Mouse (Mus musculus) forebrain, embryonic 12.5 days (tissue): ENCODE measurements around the gene Bsn. TPM values are rescaled to one million over a fixed set of nuclear protein-coding genes. Genes with fewer than 3 reads are reported as not detected.

Source experiments
- ATAC-seq: fragments of 200-750 bp; cut with Nextera tagmentation; 2 replicates; pipeline ENCODE4 v1.8.0; 2017; ENCODE audit warnings: moderate TSS enrichment; ENCODE audit not compliant: low FRiP score
- H3K27ac ChIP-seq: fragments of 300-500 bp; sonication (generic); 2 replicates; pipeline ENCODE4 v1.5.1; 2016; ENCODE audit warnings: mild to moderate bottlenecking
- H3K27me3 ChIP-seq: fragments of 300-500 bp; sonication (generic); 2 replicates; pipeline ENCODE4 v1.6.1; 2016; ENCODE audit warnings: mild to moderate bottlenecking
- H3K36me3 ChIP-seq: fragments of 300-500 bp; sonication (generic); replicated peaks from 2 replicates; pipeline ENCODE4 v1.6.1; 2016; ENCODE audit warnings: mild to moderate bottlenecking
- H3K4me1 ChIP-seq: fragments of 300-500 bp; sonication (generic); 2 replicates; pipeline ENCODE4 v1.6.1; 2016
- H3K4me2 ChIP-seq: fragments of 300-500 bp; sonication (generic); 2 replicates; pipeline ENCODE4 v1.6.1; 2016; ENCODE audit warnings: mild to moderate bottlenecking, moderate library complexity
- H3K4me3 ChIP-seq: fragments of 300-500 bp; sonication (generic); replicated peaks from 2 replicates; pipeline ENCODE4 v1.5.1; 2016; ENCODE audit warnings: mild to moderate bottlenecking
- H3K9ac ChIP-seq: fragments of 300-500 bp; sonication (generic); 2 replicates; pipeline ENCODE4 v1.6.1; 2016; ENCODE audit warnings: mild to moderate bottlenecking
- H3K9me3 ChIP-seq: fragments of 300-500 bp; sonication (generic); 2 replicates; pipeline ENCODE4 v1.6.1; 2016
- WGBS: fragments of 180-500 bp; shearing (Covaris S2); methylation state at CpG from one replicate; pipeline ENCODE4 v1.1.7; 2016; 5-methylcytosine and 5-hydroxymethylcytosine counted together
- polyA plus RNA-seq: library from polyadenylated mRNA; unstranded; fragments of >200 nt; fragmentation: Nextera tagmentation; extraction: Ambion mirVana; gene quantifications from 2 replicates; pipeline ENCODE4 v1.2.1, GENCODE M21; 2016

The Bsn gene
- polyA plus RNA-seq, 1 experiment from 2014 or later: 3.6 TPM

DNA sequence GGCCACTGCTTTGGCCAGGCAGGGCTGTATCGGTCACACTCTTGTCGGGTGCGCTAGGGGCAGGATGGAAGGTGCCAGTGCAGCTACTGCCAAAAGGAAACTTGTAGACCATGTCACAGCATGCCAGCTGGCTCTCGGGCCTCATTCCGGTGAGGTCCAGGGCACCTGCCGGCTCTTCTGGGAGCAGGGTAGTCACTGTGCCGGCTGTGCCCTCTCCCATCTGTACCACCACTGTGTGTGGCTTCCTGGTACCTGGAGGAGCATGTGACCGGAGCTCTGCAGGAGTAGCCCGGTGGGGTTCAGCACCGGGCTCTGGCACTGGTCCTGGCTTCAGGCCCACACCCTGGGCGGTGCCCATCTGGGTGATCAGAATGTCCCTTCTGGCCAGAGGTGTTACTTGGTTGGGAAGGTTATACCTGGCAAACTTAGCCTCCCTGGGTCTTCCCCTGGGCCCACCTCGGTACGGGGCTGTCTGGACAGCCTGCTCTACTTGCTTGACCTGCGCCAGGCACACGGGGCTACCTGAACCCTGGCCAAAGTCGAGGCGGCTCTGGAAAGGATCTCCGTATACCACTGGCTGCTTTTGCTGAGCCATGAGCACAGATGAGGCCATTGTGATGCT lies 77.4 kb downstream of the Bsn start:
- peaks cover 10% of the 10 kb centered on the region for H3K4me1 ChIP-seq
- H3K4me3 ChIP-seq: no peak overlapping the region
- no peak overlapping the region for H3K4me2 ChIP-seq
- 93% methylated on average over 18 of the region's 18 CpGs for WGBS
- no peak for ATAC-seq
- H3K27ac ChIP-seq: no peak overlapping the region
- peaks cover 23% of the 10 kb centered on the region; the same call in 1 of the 2 replicates for H3K27me3 ChIP-seq
- no peak overlapping the region for H3K9ac ChIP-seq
- no peaks in the 10 kb centered on the region for H3K9me3 ChIP-seq
- H3K36me3 ChIP-seq: peaks cover 47% of the 10 kb centered on the region

DNA sequence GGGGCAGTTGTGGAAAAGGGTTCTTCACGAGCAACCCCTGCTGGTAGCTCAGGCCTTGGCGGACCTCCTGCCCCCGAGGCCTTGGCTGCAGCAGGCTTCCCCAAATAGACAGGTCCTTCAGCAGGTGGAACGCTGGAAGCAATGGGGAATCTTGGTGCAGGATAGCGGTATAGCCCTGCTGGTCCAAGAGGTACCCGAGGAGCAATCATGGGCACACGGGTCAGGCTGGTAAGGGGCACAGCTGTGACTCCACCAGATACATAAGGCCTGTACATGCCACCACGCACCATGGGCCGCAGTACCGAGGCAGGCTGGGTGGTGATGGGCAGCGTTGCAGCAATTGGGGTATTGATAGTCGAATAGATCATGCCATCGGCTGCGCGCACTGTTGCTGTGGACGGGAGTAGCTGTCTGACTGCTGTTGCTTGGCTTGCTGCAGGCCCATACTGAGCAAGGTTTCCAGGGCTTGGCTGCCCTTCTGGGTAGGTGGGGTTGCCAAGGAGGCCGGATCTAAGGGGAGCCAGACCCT lies 78.5 kb downstream of the Bsn start:
- H3K27me3 ChIP-seq: peaks cover 23% of the 10 kb centered on the region; the same call in 1 of the 2 replicates
- peaks cover 54% of the 10 kb centered on the region for H3K36me3 ChIP-seq
- 76% methylated on average over 17 of the region's 17 CpGs for WGBS
- H3K4me2 ChIP-seq: peak overlapping the region; percentile 38
- H3K27ac ChIP-seq: peak overlapping the region; percentile 68
- peaks cover 10% of the 10 kb centered on the region for H3K4me1 ChIP-seq
- H3K9me3 ChIP-seq: no peaks in the 10 kb centered on the region
- H3K4me3 ChIP-seq: peak overlapping the region; percentile 3; the same call in 1 of the 2 replicates
- ATAC-seq: no peak
- H3K9ac ChIP-seq: peak overlapping the region; percentile 42; the same call in 1 of the 2 replicates

DNA sequence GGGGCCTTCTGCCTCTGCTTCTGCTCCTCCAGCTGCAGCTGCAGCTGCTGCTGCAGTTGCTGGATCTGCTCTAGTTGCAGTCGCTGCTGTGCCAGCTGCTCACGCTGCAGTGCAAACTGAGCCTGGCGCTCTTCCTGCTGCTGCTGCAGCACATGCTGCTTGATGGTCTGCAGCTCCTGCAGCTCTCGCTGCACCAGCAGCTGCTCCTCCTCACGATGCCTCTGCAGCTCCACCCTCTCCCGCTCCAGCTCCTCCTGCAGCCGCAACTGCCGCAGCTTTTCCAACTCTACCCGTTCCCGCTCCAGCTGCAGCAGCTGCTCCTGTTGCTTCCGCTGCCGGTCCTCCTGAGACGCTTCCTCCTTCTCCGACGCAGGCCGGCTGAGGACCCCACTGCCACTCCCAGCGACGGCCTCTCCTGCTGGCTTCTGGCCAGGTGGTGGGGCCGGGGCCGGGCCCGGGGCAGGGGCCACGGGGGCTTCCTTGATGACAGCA lies 79.0 kb downstream of the Bsn start:
- H3K4me3 ChIP-seq: peak overlapping the region; percentile 3
- peak overlapping the region; percentile 68 for H3K27ac ChIP-seq
- ATAC-seq: no peak
- peaks cover 23% of the 10 kb centered on the region; the same call in 1 of the 2 replicates for H3K27me3 ChIP-seq
- 19% methylated on average over 22 of the region's 22 CpGs for WGBS
- H3K36me3 ChIP-seq: peaks cover 53% of the 10 kb centered on the region
- peak overlapping the region; percentile 38 for H3K4me2 ChIP-seq
- peaks cover 10% of the 10 kb centered on the region for H3K4me1 ChIP-seq
- peak overlapping the region; percentile 42 for H3K9ac ChIP-seq
- no peaks in the 10 kb centered on the region for H3K9me3 ChIP-seq

DNA sequence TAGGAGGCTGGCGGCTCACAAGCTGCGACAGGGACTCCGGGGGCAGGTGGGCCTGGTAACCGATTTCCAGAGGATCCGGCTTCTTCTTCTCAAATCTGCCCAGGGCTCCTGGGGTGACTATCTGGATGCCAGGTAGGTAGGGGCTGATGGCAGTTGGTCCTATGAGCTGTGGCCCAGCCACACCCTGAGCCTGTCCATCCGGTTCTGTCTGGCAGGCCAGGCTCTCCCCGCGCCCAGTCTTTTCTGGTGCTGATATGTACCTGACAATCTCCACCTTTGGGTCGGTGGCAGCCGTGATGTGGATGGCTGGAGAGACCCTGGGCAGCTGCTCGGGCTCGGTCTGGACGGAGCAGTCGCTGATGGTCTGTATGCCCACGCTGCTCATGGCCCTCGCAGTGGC lies 80.0 kb downstream of the Bsn start:
- 89% methylated on average over 16 of the region's 16 CpGs for WGBS
- no peak for ATAC-seq
- no peak overlapping the region for H3K4me3 ChIP-seq
- peaks cover 17% of the 10 kb centered on the region for H3K4me1 ChIP-seq
- H3K9me3 ChIP-seq: no peaks in the 10 kb centered on the region
- peaks cover 47% of the 10 kb centered on the region for H3K36me3 ChIP-seq
- H3K27ac ChIP-seq: no peak overlapping the region
- no peak overlapping the region for H3K9ac ChIP-seq
- peaks cover 23% of the 10 kb centered on the region; the same call in 1 of the 2 replicates for H3K27me3 ChIP-seq
- H3K4me2 ChIP-seq: no peak overlapping the region

DNA sequence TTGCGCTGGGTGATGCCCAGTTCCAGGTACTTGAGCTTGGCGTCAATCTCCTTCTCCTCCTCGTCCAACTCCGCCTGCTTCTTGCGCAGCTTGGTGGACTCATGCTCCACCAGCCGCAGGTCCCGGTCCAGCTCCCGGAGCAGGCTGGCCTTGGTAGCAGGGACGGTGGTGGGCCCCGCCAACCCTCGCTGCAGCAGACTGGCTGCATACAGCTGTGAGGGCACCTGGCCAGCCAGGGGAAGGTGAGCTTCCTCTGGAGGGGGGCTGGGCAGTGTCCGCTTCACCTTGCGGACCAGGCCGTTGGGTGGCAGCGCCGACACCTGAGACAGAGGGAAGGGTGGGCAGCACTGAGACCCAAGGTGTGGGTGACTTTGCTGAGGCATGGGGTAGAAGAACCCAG lies 82.3 kb downstream of the Bsn start:
- H3K36me3 ChIP-seq: peaks cover 26% of the 10 kb centered on the region; the same call in 1 of the 2 replicates
- no peak for ATAC-seq
- no peaks in the 10 kb centered on the region for H3K9me3 ChIP-seq
- no peak overlapping the region for H3K4me3 ChIP-seq
- WGBS: 95% methylated on average over 16 of the region's 16 CpGs
- H3K4me1 ChIP-seq: peaks cover 24% of the 10 kb centered on the region
- H3K9ac ChIP-seq: no peak overlapping the region
- no peak overlapping the region for H3K4me2 ChIP-seq
- no peak overlapping the region for H3K27ac ChIP-seq
- peaks cover 23% of the 10 kb centered on the region; the same call in 1 of the 2 replicates for H3K27me3 ChIP-seq

DNA sequence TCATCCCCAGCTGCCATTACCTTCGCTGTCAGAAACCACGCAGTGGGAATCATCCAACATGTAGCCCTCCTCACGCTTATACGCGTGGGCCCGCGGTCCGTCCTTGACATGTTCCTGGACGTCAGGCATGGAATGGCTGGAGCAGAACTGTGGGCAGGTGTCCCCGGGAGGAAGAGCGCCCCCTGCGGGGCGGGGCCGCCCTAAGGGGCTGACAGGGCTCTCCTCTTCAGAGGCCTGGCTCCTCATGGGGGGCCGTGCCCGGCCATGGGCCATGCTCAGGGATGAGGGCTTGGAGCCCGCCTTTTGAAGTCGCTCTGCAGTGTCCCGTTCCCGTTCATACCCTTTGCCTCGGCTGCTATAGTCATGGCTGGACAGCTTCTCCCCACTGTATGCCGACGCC lies 84.1 kb downstream of the Bsn start:
- no peak for ATAC-seq
- peaks cover 34% of the 10 kb centered on the region; the same call in 1 of the 2 replicates for H3K36me3 ChIP-seq

DNA sequence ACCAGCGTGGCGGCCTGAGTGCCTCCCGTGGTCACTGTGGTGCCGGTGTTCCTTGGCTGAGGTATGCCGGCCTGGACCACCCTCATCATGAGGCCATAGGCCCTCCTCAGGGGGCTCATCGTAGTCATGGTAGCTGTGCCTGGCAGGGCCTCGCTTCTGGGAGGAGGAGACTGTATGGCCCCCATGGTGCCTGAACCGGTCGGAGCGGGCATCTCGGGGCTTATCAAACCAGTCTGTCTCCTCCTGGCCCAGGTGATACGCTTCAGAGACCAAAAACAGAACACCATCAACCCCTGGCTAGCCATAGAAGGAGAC lies 84.7 kb downstream of the Bsn start:
- Histone ChIP-seq H3K9me3 (no peaks in the 10 kb centered on the region), H3K9ac (peak overlapping the region; percentile 26; the same call in 1 of the 2 replicates), H3K27ac (no peak overlapping the region), H3K27me3 (peaks cover 10% of the 10 kb centered on the region; the same call in 1 of the 2 replicates), H3K4me3 (no peak overlapping the region), H3K4me2 (no peak overlapping the region), H3K4me1 (peaks cover 13% of the 10 kb centered on the region), H3K36me3 (peaks cover 33% of the 10 kb centered on the region; the same call in 1 of the 2 replicates)
- WGBS: 82% methylated on average over 12 of the region's 12 CpGs
- no peak for ATAC-seq

More for the DNA sequence above, 84.1 kb downstream of the Bsn start:
- H3K4me1 ChIP-seq: peaks cover 19% of the 10 kb centered on the region
- no peak overlapping the region for H3K4me2 ChIP-seq
- H3K9me3 ChIP-seq: no peaks in the 10 kb centered on the region
- 93% methylated on average over 23 of the region's 23 CpGs for WGBS
- peaks cover 14% of the 10 kb centered on the region; the same call in 1 of the 2 replicates for H3K27me3 ChIP-seq
- no peak overlapping the region for H3K9ac ChIP-seq
- no peak overlapping the region for H3K27ac ChIP-seq
- H3K4me3 ChIP-seq: no peak overlapping the region

DNA sequence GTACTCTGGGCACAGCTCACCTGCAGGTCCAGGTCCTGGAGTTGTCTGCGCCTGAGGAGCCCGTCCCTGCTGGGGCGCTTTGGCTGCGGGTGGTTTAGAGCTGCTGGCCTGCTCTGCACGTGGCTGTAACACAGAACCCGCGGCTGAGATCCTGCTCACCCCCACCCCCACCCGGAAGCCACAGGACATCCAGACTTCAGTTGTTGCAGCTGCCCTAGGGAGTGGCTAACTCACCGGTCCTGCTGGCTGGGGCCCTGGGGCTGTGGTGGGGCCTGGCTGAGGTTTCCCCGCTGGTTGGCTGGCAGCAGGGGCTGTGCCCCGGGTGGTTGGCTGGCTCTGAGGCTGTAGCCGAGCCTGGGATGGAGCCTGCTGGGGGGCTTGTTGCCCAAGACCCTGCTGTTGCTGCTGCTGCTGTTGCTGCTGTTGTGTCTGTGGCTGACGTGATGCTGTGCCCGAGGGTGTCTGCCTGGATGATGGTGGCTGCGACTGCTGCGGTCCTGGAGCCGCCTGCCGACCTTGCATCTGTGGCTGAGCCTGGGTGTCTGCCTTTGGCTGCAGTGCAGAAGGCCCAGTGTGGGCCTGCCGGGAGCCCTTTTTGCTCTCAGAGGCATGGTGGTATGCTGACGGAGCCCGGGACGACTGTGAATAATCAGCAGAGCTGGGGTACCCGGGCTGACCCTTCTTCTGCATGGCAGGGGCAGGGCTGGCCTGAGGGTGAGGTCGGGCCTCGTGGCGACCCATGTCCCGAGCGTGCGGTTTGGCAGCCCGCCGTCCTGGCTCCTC lies 85.2 kb downstream of the Bsn start:
- H3K36me3 ChIP-seq: peaks cover 29% of the 10 kb centered on the region; the same call in 1 of the 2 replicates
- no peaks in the 10 kb centered on the region for H3K9me3 ChIP-seq
- no peak overlapping the region; the same call in 1 of the 2 replicates for H3K4me3 ChIP-seq
- peaks cover 4% of the 10 kb centered on the region; the same call in 1 of the 2 replicates for H3K27me3 ChIP-seq
- H3K9ac ChIP-seq: peak overlapping the region; percentile 26; the same call in 1 of the 2 replicates
- 0 out of 2 replicates have a peak, but pooled peaks have one; percentile 27 for ATAC-seq
- peaks cover 13% of the 10 kb centered on the region for H3K4me1 ChIP-seq
- 0 out of 2 replicates have a peak overlapping the region, but pooled peaks have one; percentile 31 for H3K27ac ChIP-seq
- 34% methylated on average over 31 of the region's 31 CpGs for WGBS
- no peak overlapping the region for H3K4me2 ChIP-seq

DNA sequence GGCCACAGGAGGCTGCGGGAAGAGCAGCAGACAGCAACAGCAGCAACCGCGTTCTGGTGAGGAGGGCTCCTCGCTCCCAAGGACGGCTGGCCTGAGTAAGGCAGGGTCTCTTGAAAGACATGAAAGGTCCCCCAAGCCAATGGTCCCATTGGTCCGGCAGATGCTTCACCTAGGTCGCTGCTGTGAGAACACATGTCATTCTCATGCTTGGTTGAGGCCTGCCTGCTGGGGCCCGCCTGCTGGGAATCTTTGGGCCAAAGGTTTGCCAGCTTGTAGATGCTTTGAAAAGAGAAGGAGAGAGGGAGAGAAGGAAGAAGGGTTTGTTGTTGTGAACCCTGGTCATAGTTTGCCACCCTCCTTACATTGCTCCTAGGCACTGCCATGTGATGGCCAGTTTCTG lies 90.6 kb downstream of the Bsn start:
- WGBS: 87% methylated on average over 8 of the region's 8 CpGs
- Histone ChIP-seq H3K4me3 (no peak overlapping the region), H3K4me2 (no peak overlapping the region), H3K9me3 (no peaks in the 10 kb centered on the region), H3K4me1 (peaks cover 12% of the 10 kb centered on the region), H3K27ac (no peak overlapping the region), H3K27me3 (no peaks in the 10 kb centered on the region), H3K36me3 (peaks cover 15% of the 10 kb centered on the region), H3K9ac (no peak overlapping the region)
- ATAC-seq: no peak

DNA sequence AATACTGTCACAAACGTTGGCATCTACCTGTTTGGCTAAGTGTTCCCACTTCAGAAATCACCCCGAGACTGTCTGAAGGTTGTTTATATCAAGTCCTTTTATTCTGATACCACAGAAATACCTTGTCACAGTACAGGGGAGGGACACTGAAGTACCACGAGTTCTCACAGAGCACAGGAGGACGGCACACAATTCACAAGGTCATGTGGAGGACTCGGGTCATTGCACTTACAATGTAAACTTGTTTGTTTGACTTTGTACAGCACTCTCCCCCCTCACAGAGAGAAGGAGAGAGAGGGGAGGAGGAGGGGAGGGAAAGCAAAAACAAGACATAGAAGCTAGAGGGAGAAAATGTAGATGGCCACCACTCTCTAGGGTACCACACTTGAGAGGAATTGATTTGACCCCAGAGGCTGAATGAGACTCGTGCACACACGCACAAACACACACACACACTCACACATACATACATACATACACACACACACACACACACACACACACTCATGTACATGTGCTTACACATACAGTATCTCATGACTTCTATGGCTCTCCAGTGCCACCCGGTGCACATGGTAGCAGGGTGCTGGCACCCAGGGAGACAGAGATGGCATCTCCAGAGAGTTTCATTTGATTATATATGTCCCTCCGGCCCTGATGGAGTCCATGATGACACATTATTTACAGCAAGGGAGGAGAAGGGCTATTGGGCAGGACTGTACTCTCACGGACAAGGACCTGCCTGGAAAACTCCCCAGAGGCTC lies 94.1 kb downstream of the Bsn start:
- Histone ChIP-seq H3K4me2 (no peak overlapping the region), H3K4me3 (no peak overlapping the region)

DNA sequence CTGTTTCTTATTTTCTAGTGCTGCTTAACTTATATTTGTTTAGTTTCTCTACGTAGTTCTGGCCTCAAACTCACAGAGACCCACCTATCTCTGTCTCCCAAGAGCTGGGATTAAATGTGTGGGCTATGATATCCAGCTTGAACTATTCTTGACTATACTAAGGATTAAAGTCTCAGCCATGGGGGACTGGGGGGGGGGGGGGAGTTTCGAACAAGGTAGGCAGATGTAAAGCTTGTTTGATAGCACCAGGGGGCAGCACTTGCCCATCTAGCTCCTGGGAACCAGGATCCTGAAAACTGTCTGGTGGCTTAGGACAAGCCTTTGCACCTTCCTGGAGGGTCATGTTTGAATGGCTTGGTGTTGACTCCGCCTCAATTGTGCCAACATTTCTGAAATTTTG lies 94.7 kb downstream of the Bsn start:
- peak overlapping the region; percentile 81 for H3K9ac ChIP-seq
- no peak overlapping the region for H3K27ac ChIP-seq
- ATAC-seq: no peak

More for the DNA sequence above, 94.1 kb downstream of the Bsn start:
- H3K27ac ChIP-seq: no peak overlapping the region
- H3K27me3 ChIP-seq: no peaks in the 10 kb centered on the region
- no peaks in the 10 kb centered on the region for H3K9me3 ChIP-seq
- peaks cover 22% of the 10 kb centered on the region for H3K4me1 ChIP-seq
- 64% methylated on average over 10 of the region's 10 CpGs for WGBS
- ATAC-seq: no peak
- peaks cover 24% of the 10 kb centered on the region for H3K36me3 ChIP-seq
- H3K9ac ChIP-seq: no peak overlapping the region

More for the DNA sequence above, 94.7 kb downstream of the Bsn start:
- H3K9me3 ChIP-seq: no peaks in the 10 kb centered on the region
- H3K27me3 ChIP-seq: no peaks in the 10 kb centered on the region
- 12% methylated on average over 3 of the region's 3 CpGs for WGBS
- H3K36me3 ChIP-seq: peaks cover 30% of the 10 kb centered on the region
- H3K4me3 ChIP-seq: peak overlapping the region; percentile 74
- H3K4me1 ChIP-seq: peaks cover 22% of the 10 kb centered on the region
- H3K4me2 ChIP-seq: peak overlapping the region; percentile 97
